Mouse (Mus musculus): Measurements from ENCODE around the gene Tgif1.
A peak's percentile ranks its signal among the peaks of the same experiment; 100 is the strongest.
"Not testable (repeated sequence)": the region's sequence is repeated elsewhere in the genome, so short reads cannot be mapped to it uniquely, and the experiment has no call there.

Gene Tgif1

GRCm38 (mm10) chr17:70843252-70843651 lies 10.1 kb downstream of the Tgif1 start:
- no peak for DNase-seq (ENCODE audit: low read depth, low spot score)

- DNase-seq (ENCODE audit: low read depth, low spot score), result no peak
These were observed 14.8 kb downstream of the Tgif1 start for GRCm38 (mm10) chr17:70838533-70838932.

GRCm38 (mm10) chr17:70838031-70838430 lies 15.3 kb downstream of the Tgif1 start:
- DNase-seq (ENCODE audit: low read depth, low spot score), result no peak

- DNase-seq (ENCODE audit: low read depth, low spot score), result not testable (repeated sequence)
These were observed 15.9 kb downstream of the Tgif1 start for GRCm38 (mm10) chr17:70837474-70837873.

- DNase-seq (ENCODE audit: low read depth, low spot score), result no peak
These were observed 16.5 kb downstream of the Tgif1 start for GRCm38 (mm10) chr17:70836820-70837219.

- DNase-seq (ENCODE audit: low read depth, low spot score), result no peak
These were observed 18.1 kb downstream of the Tgif1 start for GRCm38 (mm10) chr17:70835071-70835790.

GRCm38 (mm10) chr17:70834430-70834965 lies 18.8 kb downstream of the Tgif1 start:
- no peak for DNase-seq (ENCODE audit: low read depth, low spot score)

GRCm38 (mm10) chr17:70832544-70832943 lies 20.8 kb downstream of the Tgif1 start:
- DNase-seq (ENCODE audit: low read depth, low spot score), result peak; percentile 60

GRCm38 (mm10) chr17:70831591-70831990 lies 21.8 kb downstream of the Tgif1 start:
- DNase-seq (ENCODE audit: low read depth, low spot score), result no peak

- DNase-seq (ENCODE audit: low read depth, low spot score), result no peak
These were observed 23.2 kb downstream of the Tgif1 start for GRCm38 (mm10) chr17:70829943-70830715.

- DNase-seq (ENCODE audit: low read depth, low spot score), result no peak
These were observed 24.1 kb downstream of the Tgif1 start for GRCm38 (mm10) chr17:70829217-70829616.

GRCm38 (mm10) chr17:70828569-70828968 lies 24.8 kb downstream of the Tgif1 start:
- DNase-seq (ENCODE audit: low read depth, low spot score), result no peak

- no peak for DNase-seq (ENCODE audit: low read depth, low spot score)
These were observed 25.2 kb downstream of the Tgif1 start for GRCm38 (mm10) chr17:70828180-70828528.

- not testable (repeated sequence) for DNase-seq (ENCODE audit: low read depth, low spot score)
These were observed 25.7 kb downstream of the Tgif1 start for GRCm38 (mm10) chr17:70827463-70828179.

GRCm38 (mm10) chr17:70826227-70826626 lies 27.1 kb downstream of the Tgif1 start:
- DNase-seq (ENCODE audit: low read depth, low spot score), result peak; percentile 72

GRCm38 (mm10) chr17:70823083-70823482 lies 30.3 kb downstream of the Tgif1 start:
- no peak for DNase-seq (ENCODE audit: low read depth, low spot score)

- DNase-seq (ENCODE audit: low read depth, low spot score), result no peak
These were observed 35.4 kb downstream of the Tgif1 start for GRCm38 (mm10) chr17:70817862-70818451.

- no peak for DNase-seq (ENCODE audit: low read depth, low spot score)
These were observed 38.3 kb downstream of the Tgif1 start for GRCm38 (mm10) chr17:70815001-70815400.

- no peak for DNase-seq (ENCODE audit: low read depth, low spot score)
These were observed 42.6 kb downstream of the Tgif1 start for GRCm38 (mm10) chr17:70810795-70811194.

- no peak for DNase-seq (ENCODE audit: low read depth, low spot score)
These were observed 43.6 kb downstream of the Tgif1 start for GRCm38 (mm10) chr17:70809776-70810175.

GRCm38 (mm10) chr17:70808837-70809236 lies 44.5 kb downstream of the Tgif1 start:
- DNase-seq (ENCODE audit: low read depth, low spot score), result no peak

- no peak for DNase-seq (ENCODE audit: low read depth, low spot score)
These were observed 45.5 kb downstream of the Tgif1 start for GRCm38 (mm10) chr17:70807885-70808284.
